Mouse (Mus musculus) kidney, adult 18-20 months (tissue): ENCODE results near the gene Iqgap1.

Source experiments
- DNase-seq: peaks from one replicate; pipeline ENCODE4 v3.0.0; 2021

Iqgap1 gene

DNA sequence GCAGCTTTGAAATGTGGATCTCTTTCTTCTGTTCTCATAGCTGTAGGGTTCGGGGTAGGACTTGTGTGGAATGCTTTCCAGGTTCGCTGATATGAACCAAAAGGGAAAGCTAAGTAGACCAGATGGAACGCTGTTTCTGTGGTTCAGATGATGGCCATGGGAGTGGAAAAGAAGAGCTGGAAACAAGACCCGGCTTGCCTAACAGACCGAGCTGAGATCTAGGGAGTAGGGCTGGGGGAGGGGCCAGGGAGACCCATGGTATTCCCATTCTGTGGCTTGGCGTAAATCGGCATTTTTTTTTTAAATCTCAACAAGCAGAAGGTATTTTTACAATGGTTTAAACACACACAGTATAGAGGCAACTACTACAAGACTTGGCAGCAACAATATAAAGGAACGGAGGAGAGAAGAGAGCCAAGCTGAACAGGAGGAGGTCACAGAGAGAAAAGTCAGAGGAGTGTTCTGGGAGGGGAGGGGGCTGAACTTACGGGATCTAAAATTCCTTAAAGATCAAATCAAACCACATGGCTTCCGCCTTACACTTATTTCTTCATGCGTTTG is at the start of gene Iqgap1:
Gene Iqgap1 (minus strand): TSS at position 132 of the 561 bp plus-strand sequence.
- no peak for DNase-seq

DNA sequence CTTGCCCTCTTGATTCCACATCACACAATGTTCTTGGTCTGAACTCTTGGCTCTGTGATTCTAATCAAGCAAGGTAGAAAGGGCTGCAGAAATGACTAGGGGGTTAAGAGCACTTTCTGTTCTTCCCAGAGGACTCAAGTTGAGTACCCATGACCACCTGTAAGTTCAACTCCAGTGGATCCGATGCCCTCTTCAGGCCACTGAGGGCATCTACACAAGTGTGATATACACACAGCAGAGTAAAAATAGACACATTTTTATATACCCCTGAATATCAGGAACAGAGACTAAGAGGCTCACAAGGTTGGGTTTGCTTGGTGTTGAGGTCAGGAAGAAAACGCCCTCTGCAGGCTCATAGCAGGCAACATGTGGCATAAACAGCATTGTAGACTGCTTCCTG is 47.9 kb upstream of the Iqgap1 start:
- no peak for DNase-seq

DNA sequence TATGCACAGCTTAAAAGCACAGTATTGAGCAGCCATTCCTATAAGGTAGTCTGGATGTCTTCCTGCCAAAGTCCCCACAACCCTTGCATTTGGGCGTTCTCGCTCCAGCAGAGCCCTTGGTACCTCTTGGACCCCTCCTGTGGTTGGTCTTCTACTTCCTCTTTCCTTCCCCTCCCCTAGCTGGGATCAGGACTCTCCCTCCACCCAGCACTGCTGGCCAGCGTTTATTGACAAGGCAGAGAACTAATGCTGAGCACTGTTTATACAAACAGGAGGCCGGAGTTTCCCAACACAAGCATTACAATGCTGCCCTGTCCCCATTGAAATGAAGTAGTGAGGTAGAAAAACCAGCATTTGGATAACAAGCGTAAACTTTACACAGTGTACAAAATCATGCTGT is 47.3 kb upstream of the Iqgap1 start:
- DNase-seq, result no peak

DNA sequence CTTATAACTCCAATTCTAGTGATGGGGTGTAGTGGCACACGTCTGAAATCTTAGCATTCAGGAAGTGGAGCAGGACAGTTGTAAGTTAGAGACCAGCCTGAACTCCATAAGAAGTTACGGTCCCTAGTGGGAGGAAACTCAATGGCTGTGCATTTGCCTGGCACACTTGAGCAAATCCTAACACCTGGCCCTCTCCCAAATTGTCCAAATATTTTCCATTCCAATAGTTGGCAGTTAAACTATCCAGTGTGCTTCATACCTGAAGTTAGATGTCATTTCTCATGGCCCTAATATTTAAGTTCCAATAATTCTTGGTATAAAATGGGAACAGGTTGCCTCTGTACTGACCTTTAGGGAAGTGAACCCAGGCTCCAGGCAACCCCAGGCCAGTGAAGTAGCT is 42.9 kb upstream of the Iqgap1 start:
- DNase-seq, result no peak

DNA sequence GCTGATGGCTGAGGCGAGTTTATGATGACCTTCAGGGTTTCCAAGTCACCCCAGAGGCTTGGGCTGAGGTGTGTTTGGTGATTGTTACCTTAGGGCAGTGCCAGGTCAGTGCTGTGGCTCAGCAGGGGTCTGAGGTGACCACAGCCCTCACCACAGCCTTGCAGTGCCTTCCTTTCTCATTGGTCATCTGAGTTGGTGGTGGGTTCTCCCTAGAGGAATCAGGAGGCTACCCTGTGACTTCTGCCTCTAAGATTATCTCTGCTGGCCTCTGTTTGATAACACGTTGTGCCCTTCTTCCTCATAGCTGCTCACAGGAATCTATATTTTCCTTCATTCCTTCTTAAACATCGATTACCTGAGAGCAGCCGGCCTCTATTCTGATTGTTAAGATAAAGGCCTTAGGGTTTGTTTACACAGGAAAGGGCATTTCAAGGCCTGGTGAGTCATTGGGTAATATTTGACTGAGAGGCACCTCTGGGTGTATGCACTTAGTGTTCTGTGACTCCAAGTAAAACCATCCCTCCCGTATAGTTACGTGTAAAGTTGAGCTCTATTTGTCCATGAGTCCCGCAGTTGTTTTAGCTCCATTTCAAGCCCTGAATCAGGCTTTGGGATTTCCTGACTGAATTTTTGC is 40.9 kb upstream of the Iqgap1 start:
- peak; percentile 44 for DNase-seq

DNA sequence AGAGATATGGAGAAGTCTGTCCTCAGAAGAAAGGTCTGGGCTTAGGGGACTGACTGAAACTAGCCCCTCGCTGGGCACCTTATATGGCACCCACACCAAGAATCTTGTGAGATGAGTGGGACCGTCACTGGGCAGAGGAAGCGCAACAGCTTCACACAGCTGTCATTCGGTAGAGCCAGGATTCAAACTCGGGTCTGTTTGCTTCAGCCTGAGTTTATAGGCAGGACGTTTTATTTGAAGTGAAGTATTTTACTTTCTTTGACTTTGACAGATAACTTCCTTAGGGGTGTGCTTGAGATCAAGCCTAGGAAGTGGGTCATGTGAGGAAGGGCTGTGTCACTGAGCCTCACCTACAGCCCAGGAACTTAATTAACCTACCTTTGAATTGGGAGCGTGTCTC is 39.7 kb upstream of the Iqgap1 start:
- no peak for DNase-seq

DNA sequence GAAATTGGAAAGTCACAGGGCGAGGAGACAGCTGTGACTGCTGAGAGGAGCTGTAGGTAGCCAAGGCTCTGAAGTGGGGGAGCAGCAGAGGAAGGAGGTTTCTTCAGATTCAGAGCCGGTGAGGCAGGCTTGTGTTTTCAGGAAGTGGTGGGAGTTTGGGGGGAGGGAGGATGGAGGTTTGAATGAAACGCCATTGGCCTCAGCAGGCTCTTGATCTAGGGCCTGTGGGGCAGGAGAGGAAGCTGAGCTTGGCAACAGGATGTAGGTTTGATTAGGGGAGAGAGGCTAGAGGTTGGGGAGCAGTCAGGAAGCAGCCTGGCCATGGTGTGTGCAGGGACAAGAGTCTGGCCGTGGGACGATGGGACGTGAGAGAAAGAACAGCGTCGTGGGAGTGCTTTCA is 39.1 kb upstream of the Iqgap1 start:
- no peak for DNase-seq

DNA sequence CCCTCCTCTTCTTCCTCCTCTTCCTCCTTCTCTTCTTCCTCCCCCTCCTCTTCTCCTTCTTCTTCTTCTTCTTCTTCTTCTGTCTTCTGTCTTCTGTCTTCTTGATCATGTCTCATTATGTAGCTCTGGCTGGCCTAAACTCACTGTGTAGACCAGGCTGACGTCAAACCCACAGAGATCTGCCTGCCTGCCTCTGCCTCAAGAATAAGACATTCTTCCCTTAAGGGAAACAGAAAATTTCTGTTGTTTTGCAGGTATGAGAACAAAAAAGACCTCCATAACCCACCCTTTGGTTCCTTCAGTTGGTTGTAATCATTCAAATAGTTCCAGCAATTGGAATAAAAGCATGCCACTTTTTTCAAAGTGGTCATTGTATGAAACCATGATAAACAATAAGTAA is 38.4 kb upstream of the Iqgap1 start:
- DNase-seq, result no peak

DNA sequence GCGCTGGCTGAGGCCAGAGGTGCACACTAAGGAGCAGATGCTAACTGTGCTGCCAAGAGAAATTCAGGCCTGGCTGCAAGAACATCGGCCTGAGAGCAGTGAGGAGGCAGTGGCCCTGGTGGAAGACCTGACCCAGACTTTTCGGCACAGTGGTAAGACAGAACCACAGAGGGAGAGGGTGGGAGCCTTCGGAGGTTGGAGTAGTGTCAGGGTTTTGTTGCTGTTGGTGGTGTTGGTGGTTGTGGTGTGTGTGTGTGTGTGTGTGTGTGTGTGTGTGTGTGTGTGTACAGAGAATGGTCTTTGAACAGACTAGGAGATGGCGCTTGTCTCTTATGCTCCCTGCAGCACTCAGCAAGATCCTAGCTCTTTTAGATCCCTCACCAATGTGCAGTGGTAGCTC is 37.7 kb upstream of the Iqgap1 start:
- DNase-seq, result no peak

DNA sequence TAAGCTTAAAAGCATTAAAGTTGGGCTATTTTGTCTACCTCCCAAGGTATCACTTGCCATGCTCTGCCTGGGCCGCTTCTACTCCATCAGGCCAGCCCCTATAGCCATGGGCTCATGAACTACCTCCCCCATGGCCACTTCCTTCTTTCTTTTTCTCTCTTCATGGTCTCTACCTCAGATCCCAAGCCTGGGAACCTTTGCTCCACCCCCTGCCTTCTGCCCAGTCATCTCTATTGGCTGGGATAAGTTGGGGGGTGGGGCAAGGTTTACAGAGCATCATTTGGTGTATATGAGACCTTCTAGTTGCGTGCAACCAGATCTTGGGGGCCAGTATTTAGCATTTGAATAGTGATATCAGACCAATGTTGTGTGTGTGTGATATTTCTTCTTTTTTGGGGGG is 36.7 kb upstream of the Iqgap1 start:
- no peak for DNase-seq

DNA sequence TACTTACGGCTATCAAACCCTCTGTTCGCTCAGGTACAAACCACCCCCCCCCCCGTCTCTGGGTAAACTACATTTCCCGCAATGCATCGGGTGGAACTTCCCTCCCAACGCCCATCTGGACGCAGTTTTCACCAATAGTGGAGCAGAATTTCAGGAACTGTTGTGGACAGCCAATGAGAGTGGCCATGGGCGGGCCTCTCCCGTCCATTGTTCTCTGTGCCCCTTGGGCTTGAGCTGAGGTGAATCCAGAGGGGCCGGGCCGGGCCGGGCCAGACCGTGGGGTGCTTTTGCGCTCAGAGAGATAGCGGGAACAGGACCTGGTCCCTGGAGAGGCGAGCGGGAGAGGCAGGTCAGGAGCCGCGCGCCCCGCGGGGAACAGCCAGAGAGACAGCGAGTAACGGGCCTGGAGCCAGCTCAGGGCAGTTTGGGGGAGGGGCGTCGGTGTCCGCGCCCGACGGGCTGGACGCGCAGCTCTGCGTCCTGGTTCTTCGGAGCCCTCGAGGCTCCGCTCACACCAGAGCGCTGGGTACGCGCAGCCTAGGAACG is 35.0 kb upstream of the Iqgap1 start, which contains the start of gene Zscan2:
Gene Zscan2 (plus strand): TSS at position 192 of the 546 bp plus-strand sequence.
- peak; percentile 93 for DNase-seq

DNA sequence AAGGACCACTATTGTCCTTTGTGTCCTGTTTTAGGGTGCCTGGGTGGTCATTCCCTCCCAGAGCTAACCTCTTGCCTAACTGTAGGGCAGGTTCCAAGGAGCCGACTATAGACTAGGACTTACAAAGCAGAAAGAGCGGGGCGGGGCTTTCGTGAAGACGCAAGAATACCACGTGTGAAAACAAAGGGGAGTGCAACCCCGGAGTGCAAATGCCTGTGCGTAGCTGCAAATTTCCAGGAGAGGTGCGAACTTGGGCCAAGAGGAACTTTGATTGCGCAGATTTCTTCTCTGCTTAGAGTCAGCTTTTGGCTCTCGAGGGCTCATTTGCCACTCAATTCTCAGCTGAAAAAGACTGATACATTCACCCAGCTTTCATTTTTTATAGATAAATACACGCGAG is 34.5 kb upstream of the Iqgap1 start:
- DNase-seq, result peak; percentile 75

DNA sequence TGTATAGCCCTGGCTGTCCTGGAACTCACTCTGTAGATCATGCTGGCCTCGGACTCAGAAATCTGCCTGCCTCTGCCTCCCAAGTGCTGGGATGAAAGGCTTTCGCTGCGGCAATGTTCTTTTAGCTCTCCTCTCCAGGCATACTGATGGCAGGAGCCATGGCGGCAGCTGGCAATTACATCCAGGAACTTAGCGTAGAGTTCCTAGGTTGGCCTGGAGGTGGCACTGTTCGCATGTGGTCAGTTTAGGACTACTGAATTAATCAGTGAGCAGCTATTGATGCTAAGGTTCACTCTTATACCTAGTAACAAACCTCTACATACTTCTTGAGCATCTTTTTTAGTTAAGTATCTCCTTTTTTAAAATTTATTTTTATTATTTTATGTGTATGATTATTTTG is 31.4 kb upstream of the Iqgap1 start:
- DNase-seq, result peak; percentile 88

DNA sequence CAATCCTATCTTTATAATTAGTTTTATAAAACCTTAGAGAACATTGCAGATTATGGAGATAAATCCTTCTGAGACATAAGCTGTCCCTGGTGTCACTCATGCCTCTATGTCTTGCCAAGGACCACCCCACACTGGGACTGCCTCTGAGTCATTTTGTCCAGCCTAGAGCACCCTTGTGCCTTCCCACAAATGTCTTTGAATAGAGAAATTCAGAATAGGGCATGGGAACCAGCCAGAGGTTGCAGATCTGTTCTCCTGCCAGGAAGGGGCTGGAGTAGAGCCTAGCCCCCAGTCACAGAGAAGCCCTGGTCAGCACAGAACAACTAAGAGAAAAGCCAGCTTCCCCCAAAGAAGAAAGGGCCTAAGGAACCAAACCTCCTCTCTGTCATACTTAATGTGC is 29.5 kb upstream of the Iqgap1 start:
- no peak for DNase-seq

DNA sequence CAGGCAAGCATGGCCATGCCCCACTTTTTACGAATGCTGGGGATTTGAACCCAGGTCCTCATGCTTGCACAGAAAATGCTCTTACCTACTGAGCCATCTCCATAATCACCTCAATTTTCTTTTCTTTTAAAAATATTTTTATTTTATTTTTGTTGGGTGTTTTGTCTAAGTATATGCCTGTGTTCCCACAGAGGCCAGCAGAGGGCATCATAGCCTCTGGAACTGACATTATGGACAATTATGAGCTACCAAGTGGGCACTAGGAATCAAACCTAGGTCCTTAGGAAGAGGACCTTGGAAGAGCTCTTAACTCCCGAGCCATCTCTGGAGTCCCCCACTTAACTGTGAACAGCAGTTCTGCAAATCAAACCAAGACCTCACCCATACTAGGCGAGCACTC is 27.4 kb upstream of the Iqgap1 start:
- DNase-seq, result no peak

DNA sequence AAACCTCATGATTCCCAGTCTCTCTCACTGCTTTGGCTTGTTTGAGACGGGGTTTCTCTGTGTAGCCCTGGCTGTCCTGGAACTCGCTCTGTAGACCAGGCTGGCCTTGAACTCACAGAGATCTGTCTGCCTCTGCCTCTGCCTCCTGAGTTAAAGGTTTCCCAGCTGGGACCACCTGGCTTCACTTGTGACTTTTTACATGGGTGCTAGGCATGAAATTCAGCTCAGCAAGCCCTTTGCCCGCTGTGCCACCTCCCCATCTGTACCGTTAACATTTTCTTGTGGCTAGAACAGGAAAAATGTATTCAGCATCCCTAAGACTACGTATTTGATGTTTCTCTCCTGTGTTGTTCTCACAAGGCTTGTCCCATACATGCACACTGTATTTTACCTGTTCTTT is 24.7 kb upstream of the Iqgap1 start:
- DNase-seq, result no peak

DNA sequence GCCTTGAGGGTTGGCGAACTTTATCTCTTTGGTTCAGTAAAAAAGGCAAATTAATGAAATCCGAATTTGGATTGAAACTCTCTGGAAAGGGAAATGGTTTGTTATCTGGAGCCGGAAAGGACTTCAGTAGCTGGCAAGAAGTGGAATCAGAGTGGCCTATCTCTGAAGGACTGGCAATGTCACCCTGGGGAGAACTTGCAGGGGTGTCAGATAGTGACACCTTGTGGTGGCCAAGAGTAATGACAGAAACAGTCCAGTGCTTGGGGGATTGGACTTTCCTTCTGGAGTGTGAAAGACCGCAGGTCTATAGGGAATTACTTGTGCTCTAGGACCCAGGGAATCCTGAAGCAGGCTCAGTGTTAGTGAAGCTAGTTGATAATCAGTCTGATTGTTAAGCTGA is 23.9 kb upstream of the Iqgap1 start:
- DNase-seq, result peak; percentile 40

DNA sequence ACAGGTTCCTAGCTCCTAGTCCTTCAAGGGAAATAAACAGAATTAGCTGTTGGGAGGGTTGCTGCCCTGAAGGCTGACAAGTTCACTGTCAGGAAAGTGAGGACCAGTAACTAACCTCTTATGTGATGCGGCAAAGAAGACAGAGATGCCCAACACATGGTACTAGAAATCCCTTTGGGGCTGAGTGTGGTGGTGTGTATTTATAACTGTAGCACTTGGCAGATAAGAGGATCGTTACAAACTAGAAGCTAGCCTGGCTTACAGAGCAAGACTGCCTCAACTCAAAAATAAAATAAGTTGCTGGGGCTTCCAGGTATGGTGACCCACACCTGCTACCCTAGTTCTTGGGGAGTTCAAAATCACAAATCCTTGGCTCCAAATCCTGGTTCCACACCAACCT is 23.5 kb upstream of the Iqgap1 start:
- no peak for DNase-seq

DNA sequence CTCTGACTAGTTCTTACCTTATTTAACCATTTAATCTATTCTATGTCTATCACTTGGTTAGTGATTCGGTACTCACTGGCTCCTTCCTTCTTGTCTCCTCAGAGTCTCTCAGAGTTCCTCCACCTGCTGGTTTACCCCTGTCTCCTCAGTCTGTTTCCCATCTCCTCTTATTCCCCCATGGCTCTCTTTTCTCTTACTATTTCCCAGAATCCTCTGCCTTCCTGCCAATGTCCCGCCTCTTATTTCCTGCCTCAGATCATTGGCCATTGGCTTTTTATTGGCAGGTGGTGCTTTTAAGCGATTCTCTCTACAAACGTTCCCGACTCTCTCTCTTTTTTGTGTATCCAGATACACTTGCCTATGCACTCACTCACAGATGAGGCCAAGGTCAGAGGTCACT is 20.9 kb upstream of the Iqgap1 start:
- DNase-seq, result no peak

DNA sequence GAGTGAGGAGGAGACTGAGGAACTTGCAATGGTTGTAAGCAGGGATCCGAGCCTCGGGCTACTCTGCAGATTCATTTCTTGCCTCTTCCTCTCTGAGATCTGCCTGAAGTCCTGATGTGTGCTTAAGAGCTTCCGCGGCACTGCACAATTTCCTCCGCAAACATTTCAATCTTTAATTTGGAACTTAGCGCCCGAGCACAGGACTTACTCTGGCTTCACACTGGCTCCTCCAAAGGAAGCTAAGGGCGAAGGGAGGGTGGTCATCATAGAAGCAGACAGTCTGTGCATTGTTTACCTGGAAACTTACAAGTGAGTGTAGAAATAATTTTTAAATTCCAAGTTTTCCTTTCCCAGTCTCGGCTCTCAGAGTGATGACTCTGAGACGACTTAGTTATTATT is 20.5 kb upstream of the Iqgap1 start:
- no peak for DNase-seq

DNA sequence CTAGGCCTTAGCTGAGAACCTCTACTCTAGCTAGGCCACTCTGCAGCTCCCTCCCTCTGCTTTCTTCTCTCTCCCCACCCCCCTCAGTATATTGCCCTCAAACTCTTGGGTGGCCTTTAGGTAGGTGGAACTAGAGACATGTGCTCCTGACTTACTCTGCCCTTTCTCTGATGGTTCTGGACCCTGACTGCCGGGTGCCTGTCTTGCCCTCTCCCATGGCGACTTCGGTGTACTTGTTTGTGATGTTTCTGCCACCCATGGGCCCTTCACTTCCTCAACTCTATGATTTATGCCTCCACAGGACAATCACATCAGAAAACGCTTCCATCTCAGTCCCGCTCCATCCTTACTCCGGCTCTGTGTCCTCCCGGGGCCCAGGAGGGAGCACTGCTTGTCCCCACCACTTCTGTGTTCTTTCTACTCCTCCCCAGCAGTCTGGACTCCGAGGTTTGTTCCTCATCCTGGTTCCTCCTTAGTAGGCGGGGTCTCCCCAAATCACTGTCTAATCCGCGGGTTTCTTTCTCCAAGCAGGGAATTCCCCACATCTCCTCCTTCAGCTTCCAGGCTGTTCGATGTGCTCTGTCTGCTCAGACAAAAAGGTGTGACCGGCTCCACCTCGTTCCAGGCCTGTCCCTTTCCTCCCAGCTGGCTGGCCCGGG is 20.0 kb upstream of the Iqgap1 start:
- DNase-seq, result no peak

DNA sequence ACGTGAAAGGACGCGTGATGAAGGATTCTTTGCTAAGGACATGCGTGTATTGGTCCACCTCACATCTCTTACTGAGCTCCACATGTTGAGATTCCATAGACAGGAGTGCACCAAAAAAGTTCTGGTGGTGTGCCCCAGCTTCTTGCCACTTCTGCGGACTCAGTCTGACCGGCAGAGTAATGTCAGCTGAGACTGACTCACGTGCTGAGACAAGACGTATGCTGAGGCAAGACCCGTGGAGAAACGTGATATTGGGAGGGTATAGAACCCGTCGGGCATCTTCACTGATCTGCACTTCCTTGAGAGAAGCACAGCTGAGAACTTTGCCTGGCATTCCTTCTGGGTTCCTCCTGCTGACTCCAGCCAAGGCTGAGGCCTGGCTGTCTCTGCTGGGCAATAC is 18.9 kb upstream of the Iqgap1 start:
- no peak for DNase-seq

DNA sequence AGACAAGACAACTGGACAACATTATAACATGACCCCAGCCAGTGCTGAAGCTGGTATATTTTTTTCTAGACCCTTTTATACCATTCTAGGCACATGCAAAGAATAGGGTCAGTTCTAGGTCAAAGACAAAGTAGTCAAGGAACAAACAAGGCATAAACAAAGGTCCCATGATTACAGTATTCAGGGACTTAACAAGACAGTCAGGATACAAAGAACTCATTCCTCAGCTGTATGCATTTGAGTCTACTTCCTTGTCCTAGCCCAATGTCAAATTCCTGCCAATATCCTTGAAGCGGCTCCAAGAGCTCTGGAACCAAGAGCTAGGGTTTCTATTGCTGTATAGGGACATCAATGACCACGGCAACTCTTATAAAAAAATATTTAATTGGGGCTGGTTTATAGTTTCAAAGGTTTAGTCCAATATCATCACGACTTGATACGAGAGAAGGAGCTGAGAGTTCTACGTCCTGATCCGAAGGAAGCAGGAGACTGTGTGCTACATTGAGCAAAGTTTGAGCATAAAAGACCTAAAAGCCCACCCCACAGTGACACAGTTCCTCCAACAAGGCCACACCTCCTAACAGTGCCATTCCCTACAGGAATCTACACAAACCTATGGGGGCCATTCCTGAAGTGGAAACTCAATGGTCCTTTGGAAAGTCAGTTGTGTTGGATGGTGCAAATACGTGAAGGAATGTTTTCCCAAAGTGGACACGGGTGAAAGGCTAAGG is 18.3 kb upstream of the Iqgap1 start:
- DNase-seq, result no peak

DNA sequence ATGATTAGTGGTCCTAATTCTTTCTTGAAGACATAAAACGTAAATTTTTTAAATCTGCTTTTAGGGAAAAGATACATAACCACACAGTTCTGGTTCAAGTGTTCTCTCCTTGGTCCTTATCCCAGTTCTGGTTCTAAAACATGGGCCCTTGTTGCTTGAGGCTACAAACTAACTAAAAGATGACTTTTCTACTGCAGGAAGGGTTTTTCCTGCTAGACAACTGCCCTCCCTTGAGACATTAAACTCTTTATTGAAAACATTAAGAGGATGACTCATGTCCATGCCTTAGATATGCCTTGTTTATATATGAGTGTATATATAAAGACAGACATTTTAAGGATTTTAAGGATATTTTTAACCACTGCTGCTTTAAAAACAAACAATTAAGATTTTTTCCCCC is 17.4 kb upstream of the Iqgap1 start:
- DNase-seq, result no peak
